Mouse (Mus musculus): ENCODE data around the gene Hbb-bt. TPM values are rescaled to one million over a fixed set of nuclear protein-coding genes. Genes with fewer than 3 reads are reported as not detected.
"Not testable (repeated sequence)": the region's sequence is repeated elsewhere in the genome, so short reads cannot be mapped to it uniquely, and the experiment has no call there.

Hbb-bt gene
- total RNA-seq, 2 experiments from 2014 or later, result 29.5 to 36.6 TPM

- intact Hi-C loops (cut with DNase I), result no loop called here
- no peak for TF ChIP-seq CTCF (IDR thresholded peaks at IDR 0.05)
- DNase-seq (ENCODE audit: extremely low spot score in 1 of 2, low spot score in 2 of 2), result no peak
- Histone ChIP-seq H3K4me3 (no peak overlapping the region), H3K27ac (no peak overlapping the region)
These were observed 11.9 kb upstream of the Hbb-bt start for GRCm38 (mm10) chr7:103825536-103826254.

GRCm38 (mm10) chr7:103824597-103824996, 10.8 kb upstream of the Hbb-bt start:
- TF ChIP-seq CTCF (IDR thresholded peaks at IDR 0.05), result no peak
- no peak overlapping the region for H3K4me3 ChIP-seq
- intact Hi-C loops (cut with DNase I), result no loop called here
- DNase-seq (ENCODE audit: extremely low spot score in 1 of 2, low spot score in 2 of 2), result no peak
- no peak overlapping the region for H3K27ac ChIP-seq

GRCm38 (mm10) chr7:103815085-103815484, 1.3 kb upstream of the Hbb-bt start:
- H3K27ac ChIP-seq; intact Hi-C loops (cut with DNase I); DNase-seq (ENCODE audit: extremely low spot score in 1 of 2, low spot score in 2 of 2): not testable (repeated sequence)

GRCm38 (mm10) chr7:103813152-103813551, 644 bp downstream of the Hbb-bt start:
- H3K4me3 ChIP-seq; H3K27ac ChIP-seq; intact Hi-C loops (cut with DNase I); DNase-seq (ENCODE audit: extremely low spot score in 1 of 2, low spot score in 2 of 2): not testable (repeated sequence)

More at GRCm38 (mm10) chr7:103815085-103815484, 1.3 kb upstream of the Hbb-bt start:
- H3K4me3 ChIP-seq, result not testable (repeated sequence)

- intact Hi-C loops (cut with DNase I), result no loop called here
- no peak for DNase-seq (ENCODE audit: extremely low spot score in 1 of 2, low spot score in 2 of 2)
- no peak overlapping the region for H3K27ac ChIP-seq
- no peak overlapping the region for H3K4me3 ChIP-seq
- no peak for TF ChIP-seq CTCF (IDR thresholded peaks at IDR 0.05)
These were observed 1.6 kb downstream of the Hbb-bt start for GRCm38 (mm10) chr7:103812174-103812573.

- H3K4me3 ChIP-seq, result no peak overlapping the region
- intact Hi-C loops (cut with DNase I), result no loop called here
These were observed 2.5 kb downstream of the Hbb-bt start for GRCm38 (mm10) chr7:103811223-103811845.

GRCm38 (mm10) chr7:103810746-103811145, 3.0 kb downstream of the Hbb-bt start:
- no peak for TF ChIP-seq CTCF (IDR thresholded peaks at IDR 0.05)
- no peak overlapping the region for H3K4me3 ChIP-seq
- intact Hi-C loops (cut with DNase I), result no loop called here
- no peak for DNase-seq (ENCODE audit: extremely low spot score in 1 of 2, low spot score in 2 of 2)
- no peak overlapping the region for H3K27ac ChIP-seq

More at GRCm38 (mm10) chr7:103811223-103811845, 2.5 kb downstream of the Hbb-bt start:
- no peak overlapping the region for H3K27ac ChIP-seq
- no peak for TF ChIP-seq CTCF (IDR thresholded peaks at IDR 0.05)
- DNase-seq (ENCODE audit: extremely low spot score in 1 of 2, low spot score in 2 of 2), result no peak

- intact Hi-C loops (cut with DNase I), result no loop called here
- no peak overlapping the region for H3K4me3 ChIP-seq
These were observed 3.5 kb downstream of the Hbb-bt start for GRCm38 (mm10) chr7:103810296-103810695.

GRCm38 (mm10) chr7:103809801-103810155, 4.0 kb downstream of the Hbb-bt start:
- H3K27ac ChIP-seq, result no peak overlapping the region
- intact Hi-C loops (cut with DNase I), result loop anchor here (10.0 kb wide), 1 partner anchor 1115 kb away; the partner anchor contains the start of gene Olfr557
- no peak for TF ChIP-seq CTCF (IDR thresholded peaks at IDR 0.05)
- DNase-seq (ENCODE audit: extremely low spot score in 1 of 2, low spot score in 2 of 2), result no peak
- no peak overlapping the region for H3K4me3 ChIP-seq

More at GRCm38 (mm10) chr7:103810296-103810695, 3.5 kb downstream of the Hbb-bt start:
- H3K27ac ChIP-seq, result no peak overlapping the region
- no peak for DNase-seq (ENCODE audit: extremely low spot score in 1 of 2, low spot score in 2 of 2)
- no peak for TF ChIP-seq CTCF (IDR thresholded peaks at IDR 0.05)

- intact Hi-C loops (cut with DNase I), result loop anchor here (10.0 kb wide), 1 partner anchor 1114 kb away; the partner anchor contains the start of gene Olfr557
- H3K4me3 ChIP-seq, result no peak overlapping the region
- TF ChIP-seq CTCF (IDR thresholded peaks at IDR 0.05), result no peak
- H3K27ac ChIP-seq, result no peak overlapping the region
- no peak for DNase-seq (ENCODE audit: extremely low spot score in 1 of 2, low spot score in 2 of 2)
These were observed 4.6 kb downstream of the Hbb-bt start for GRCm38 (mm10) chr7:103808971-103809800.

- not testable (repeated sequence) for DNase-seq (ENCODE audit: extremely low spot score in 1 of 2, low spot score in 2 of 2); H3K4me3 ChIP-seq; H3K27ac ChIP-seq
- intact Hi-C loops (cut with DNase I), result loop anchor here (10.0 kb wide), 1 partner anchor 1113 kb away; the partner anchor contains the start of gene Olfr557
These were observed 5.7 kb downstream of the Hbb-bt start for GRCm38 (mm10) chr7:103808120-103808519.

- intact Hi-C loops (cut with DNase I), result loop anchor here (2.0 to 10.0 kb wide), 3 partner anchors 1112 to 1294 kb away; partner anchors contain the start of genes Olfr556 and Olfr557
- TF ChIP-seq CTCF (IDR thresholded peaks at IDR 0.05), result peak; percentile 75
These were observed 6.9 kb downstream of the Hbb-bt start for GRCm38 (mm10) chr7:103806856-103807255.

More at GRCm38 (mm10) chr7:103806856-103807255, 6.9 kb downstream of the Hbb-bt start:
- peak; percentile 7 to 18 for DNase-seq (ENCODE audit: extremely low spot score in 1 of 2, low spot score in 2 of 2)
- H3K4me3 ChIP-seq, result no peak overlapping the region
- H3K27ac ChIP-seq, result no peak overlapping the region
